Mouse (Mus musculus): ENCODE measurements around the gene Slc2a4. TPM values are rescaled to one million over a fixed set of nuclear protein-coding genes. Genes with fewer than 3 reads are reported as not detected.

Slc2a4 gene
- polyA plus RNA-seq, 1 experiment from 2014 or later: 14.9 TPM

GRCm38 (mm10) chr11:69984431-69984830 lies 36.4 kb upstream of the Slc2a4 start:
- Histone ChIP-seq H3K27me3 (replicated peaks) (no peaks in the 10 kb centered on the region), H3K36me3 (peaks cover 60% of the 10 kb centered on the region), H3K4me2 (no peak overlapping the region), H3K9ac (no peak overlapping the region), H3K27ac (no peak overlapping the region), H3K4me1 (peaks cover 27% of the 10 kb centered on the region), H3K4me3 (no peak overlapping the region), H3K9me3 (replicated peaks) (no peaks in the 10 kb centered on the region)
- ATAC-seq: no peak
- WGBS (ENCODE audit: insufficient replicate concordance): 83% methylated on average over 8 of the region's 8 CpGs

- WGBS (ENCODE audit: insufficient replicate concordance): 81% methylated on average over 4 of the region's 4 CpGs
- peak overlapping the region; percentile 91 for H3K4me2 ChIP-seq
- no peaks in the 10 kb centered on the region for H3K9me3 ChIP-seq (replicated peaks)
- H3K4me3 ChIP-seq: no peak overlapping the region; the same call in 1 of the 2 replicates
- no peaks in the 10 kb centered on the region for H3K27me3 ChIP-seq (replicated peaks)
- peaks cover 54% of the 10 kb centered on the region for H3K36me3 ChIP-seq
- peak overlapping the region; percentile 99; the same call in 1 of the 2 replicates for H3K9ac ChIP-seq
- H3K27ac ChIP-seq: peak overlapping the region; percentile 98
- ATAC-seq: no peak
- H3K4me1 ChIP-seq: peaks cover 34% of the 10 kb centered on the region
Observed at GRCm38 (mm10) chr11:69983377-69983776, 35.4 kb upstream of the Slc2a4 start.

- 40% methylated on average over 5 of the region's 5 CpGs for WGBS (ENCODE audit: insufficient replicate concordance)
- peaks cover 34% of the 10 kb centered on the region for H3K4me1 ChIP-seq
- H3K27ac ChIP-seq: peak overlapping the region; percentile 98
- no peaks in the 10 kb centered on the region for H3K27me3 ChIP-seq (replicated peaks)
- H3K36me3 ChIP-seq: peaks cover 53% of the 10 kb centered on the region
- peak overlapping the region; percentile 91 for H3K4me2 ChIP-seq
- peak overlapping the region; percentile 99 for H3K4me3 ChIP-seq
- no peak for ATAC-seq
- H3K9ac ChIP-seq: peak overlapping the region; percentile 99
- H3K9me3 ChIP-seq (replicated peaks): no peaks in the 10 kb centered on the region
Observed at GRCm38 (mm10) chr11:69982877-69983276, 34.9 kb upstream of the Slc2a4 start.

GRCm38 (mm10) chr11:69982225-69982624 lies 34.2 kb upstream of the Slc2a4 start, which contains the start of gene Elp5:
Elp5 (minus strand) TSS chr11:69982517.
- Histone ChIP-seq H3K4me3 (peak within 1 kb of the TSS; percentile 99), H3K4me1 (peaks cover 34% of the 10 kb centered on the region), H3K9ac (peak within 1 kb of the TSS; percentile 99), H3K4me2 (peak within 1 kb of the TSS; percentile 91), H3K9me3 (replicated peaks) (no peaks in the 10 kb centered on the region), H3K27ac (peak within 1 kb of the TSS; percentile 98), H3K27me3 (replicated peaks) (no peaks in the 10 kb centered on the region), H3K36me3 (peaks cover 53% of the 10 kb centered on the region)
- no peak for ATAC-seq
- 47% methylated on average over 8 of the region's 8 CpGs for WGBS (ENCODE audit: insufficient replicate concordance)

GRCm38 (mm10) chr11:69981141-69981762 lies 33.3 kb upstream of the Slc2a4 start, which contains the start of gene Ctdnep1:
Ctdnep1 (plus strand) TSS chr11:69981156.
- no peaks in the 10 kb centered on the region for H3K27me3 ChIP-seq (replicated peaks)
- peaks cover 52% of the 10 kb centered on the region for H3K36me3 ChIP-seq
- H3K4me2 ChIP-seq: peak within 1 kb of the TSS; percentile 91
- H3K4me1 ChIP-seq: peaks cover 34% of the 10 kb centered on the region
- ATAC-seq: 0 out of 2 replicates have a peak, but pooled peaks have one; percentile 1
- H3K9ac ChIP-seq: peak within 1 kb of the TSS; percentile 99
- under 1% methylated on average over 41 of the region's 43 CpGs for WGBS (ENCODE audit: insufficient replicate concordance)
- H3K27ac ChIP-seq: peak within 1 kb of the TSS; percentile 98
- H3K9me3 ChIP-seq (replicated peaks): no peaks in the 10 kb centered on the region
- H3K4me3 ChIP-seq: peak within 1 kb of the TSS; percentile 99

- ATAC-seq: peak; percentile 93
- Histone ChIP-seq H3K27ac (peak overlapping the region; percentile 98), H3K9me3 (replicated peaks) (no peaks in the 10 kb centered on the region), H3K4me3 (peak overlapping the region; percentile 99), H3K36me3 (peaks cover 54% of the 10 kb centered on the region), H3K4me1 (peaks cover 34% of the 10 kb centered on the region), H3K27me3 (replicated peaks) (no peaks in the 10 kb centered on the region), H3K9ac (peak overlapping the region; percentile 99), H3K4me2 (peak overlapping the region; percentile 91)
- under 1% methylated on average over 54 of the region's 60 CpGs for WGBS (ENCODE audit: insufficient replicate concordance)
Observed at GRCm38 (mm10) chr11:69980196-69981140, 32.5 kb upstream of the Slc2a4 start.

GRCm38 (mm10) chr11:69979827-69980195 lies 31.8 kb upstream of the Slc2a4 start:
- H3K27ac ChIP-seq: peak overlapping the region; percentile 98
- H3K36me3 ChIP-seq: peaks cover 54% of the 10 kb centered on the region
- H3K9ac ChIP-seq: peak overlapping the region; percentile 99
- no peaks in the 10 kb centered on the region for H3K27me3 ChIP-seq (replicated peaks)
- no peak for ATAC-seq
- H3K4me3 ChIP-seq: peak overlapping the region; percentile 99
- 1% methylated on average over 16 of the region's 16 CpGs for WGBS (ENCODE audit: insufficient replicate concordance)
- peak overlapping the region; percentile 91 for H3K4me2 ChIP-seq
- peaks cover 34% of the 10 kb centered on the region for H3K4me1 ChIP-seq
- H3K9me3 ChIP-seq (replicated peaks): no peaks in the 10 kb centered on the region

- Histone ChIP-seq H3K4me2 (no peak overlapping the region), H3K27me3 (replicated peaks) (no peaks in the 10 kb centered on the region), H3K27ac (no peak overlapping the region)
Observed at GRCm38 (mm10) chr11:69976271-69976670, 28.3 kb upstream of the Slc2a4 start.

GRCm38 (mm10) chr11:69974907-69975306 lies 26.9 kb upstream of the Slc2a4 start:
- peaks cover 10% of the 10 kb centered on the region for H3K4me1 ChIP-seq
- H3K4me3 ChIP-seq: no peak overlapping the region
- peaks cover 82% of the 10 kb centered on the region for H3K36me3 ChIP-seq
- H3K9ac ChIP-seq: no peak overlapping the region
- H3K4me2 ChIP-seq: no peak overlapping the region
- H3K27ac ChIP-seq: no peak overlapping the region
- H3K27me3 ChIP-seq (replicated peaks): no peaks in the 10 kb centered on the region
- 86% methylated on average over 2 of the region's 2 CpGs for WGBS (ENCODE audit: insufficient replicate concordance)
- no peak for ATAC-seq
- no peaks in the 10 kb centered on the region for H3K9me3 ChIP-seq (replicated peaks)

More at GRCm38 (mm10) chr11:69976271-69976670, 28.3 kb upstream of the Slc2a4 start:
- WGBS (ENCODE audit: insufficient replicate concordance): 60% methylated on average over 4 of the region's 4 CpGs
- ATAC-seq: no peak
- Histone ChIP-seq H3K4me1 (peaks cover 10% of the 10 kb centered on the region), H3K36me3 (peaks cover 72% of the 10 kb centered on the region), H3K9me3 (replicated peaks) (no peaks in the 10 kb centered on the region), H3K4me3 (no peak overlapping the region), H3K9ac (no peak overlapping the region)

- no peak; the same call in 1 of the 2 replicates for ATAC-seq
- H3K36me3 ChIP-seq: peaks cover 70% of the 10 kb centered on the region
Observed at GRCm38 (mm10) chr11:69970775-69971174, 22.8 kb upstream of the Slc2a4 start.

GRCm38 (mm10) chr11:69970222-69970621 lies 22.2 kb upstream of the Slc2a4 start:
- ATAC-seq: no peak
- peaks cover 23% of the 10 kb centered on the region for H3K4me1 ChIP-seq
- no peaks in the 10 kb centered on the region for H3K9me3 ChIP-seq (replicated peaks)
- H3K27ac ChIP-seq: no peak overlapping the region
- H3K36me3 ChIP-seq: peaks cover 64% of the 10 kb centered on the region
- H3K4me2 ChIP-seq: no peak overlapping the region
- H3K27me3 ChIP-seq (replicated peaks): peaks cover 37% of the 10 kb centered on the region
- no peak overlapping the region for H3K4me3 ChIP-seq
- WGBS (ENCODE audit: insufficient replicate concordance): 76% methylated on average over 6 of the region's 6 CpGs
- H3K9ac ChIP-seq: no peak overlapping the region

More at GRCm38 (mm10) chr11:69970775-69971174, 22.8 kb upstream of the Slc2a4 start:
- Histone ChIP-seq H3K4me3 (no peak overlapping the region), H3K27me3 (replicated peaks) (peaks cover 31% of the 10 kb centered on the region), H3K27ac (no peak overlapping the region), H3K9ac (no peak overlapping the region), H3K4me1 (peaks cover 17% of the 10 kb centered on the region), H3K9me3 (replicated peaks) (no peaks in the 10 kb centered on the region), H3K4me2 (no peak overlapping the region)
- 68% methylated on average over 3 of the region's 3 CpGs for whole genome bisulfite sequencing (ENCODE audit: insufficient replicate concordance)

- Histone ChIP-seq H3K27me3 (replicated peaks) (peaks cover 51% of the 10 kb centered on the region), H3K9me3 (replicated peaks) (no peaks in the 10 kb centered on the region), H3K9ac (no peak overlapping the region), H3K27ac (no peak overlapping the region), H3K4me1 (peaks cover 25% of the 10 kb centered on the region), H3K4me2 (no peak overlapping the region), H3K36me3 (peaks cover 50% of the 10 kb centered on the region), H3K4me3 (no peak overlapping the region)
- no peak for ATAC-seq
- 72% methylated on average over 4 of the region's 4 CpGs for WGBS (ENCODE audit: insufficient replicate concordance)
Observed at GRCm38 (mm10) chr11:69968793-69969192, 20.8 kb upstream of the Slc2a4 start.
